Mouse (Mus musculus): ENCODE data around the gene Olfr1104.

Gene Olfr1104

GRCm38 (mm10) chr2:87026980-87027379 is at the start of gene Olfr1104:
Olfr1104 (minus strand) TSS chr2:87027080.
- no peak for DNase-seq (ENCODE audit: low read depth, low spot score)

GRCm38 (mm10) chr2:87075717-87076116 is 48.8 kb upstream of the Olfr1104 start, which contains the start of gene Olfr1107:
Olfr1107 (minus strand) TSS chr2:87075817.
- DNase-seq (ENCODE audit: low read depth, low spot score): no peak

- no peak for DNase-seq (ENCODE audit: low read depth, low spot score)
Observed at GRCm38 (mm10) chr2:87052173-87052572, 25.3 kb upstream of the Olfr1104 start, which contains the start of gene Olfr1106. Olfr1106 (minus strand) TSS chr2:87052273.

GRCm38 (mm10) chr2:87036431-87036830 is 9.6 kb upstream of the Olfr1104 start, which contains the start of gene Olfr1105:
Olfr1105 (minus strand) TSS chr2:87036531.
- no peak for DNase-seq (ENCODE audit: low read depth, low spot score)

- DNase-seq (ENCODE audit: low read depth, low spot score): no peak
Observed at GRCm38 (mm10) chr2:86998098-86998497, 28.8 kb downstream of the Olfr1104 start, which contains the start of gene Olfr1102. Olfr1102 (plus strand) TSS chr2:86998398.

- DNase-seq (ENCODE audit: low read depth, low spot score): no peak
Observed at GRCm38 (mm10) chr2:86991121-86991520, 35.8 kb downstream of the Olfr1104 start, which contains the start of gene Olfr1101. Olfr1101 (minus strand) TSS chr2:86991221.

GRCm38 (mm10) chr2:86979854-86980253 is 47.0 kb downstream of the Olfr1104 start, which contains the start of gene Olfr1100:
Olfr1100 (minus strand) TSS chr2:86979954.
- DNase-seq (ENCODE audit: low read depth, low spot score): no peak
